Comparison of ENCODE assay signal across 10 mouse cellular contexts in genomic region chr11:84271948-84272347, GRCm38 (mm10).
DNase-seq lines count a peak whose midpoint lies in the region; ATAC-seq and TF ChIP-seq lines count a peak whose summit lies in the region.
"Had no signal": no experiment of that assay in that cellular context is flagged by ENCODE, and none has a peak within 500 bp of the region (broad histone marks: within the 10 kb centered on the region; RNA-seq: fewer than 3 reads in every experiment).

No protein-coding gene starts in this region.

- no peaks in the 10 kb centered on the region for H3K9me3 ChIP-seq in embryonic facial prominence, embryonic 13.5 days
- H3K9me3 ChIP-seq in hindbrain, embryonic 14.5 days (ENCODE audit: control insufficient read depth, low read length): no peaks in the 10 kb centered on the region
- no peaks in the 10 kb centered on the region for H3K9me3 ChIP-seq in midbrain, embryonic 16.5 days (replicated peaks; ENCODE audit: control insufficient read depth, low read length, poor library complexity, severe bottlenecking)
- no peaks in the 10 kb centered on the region for H3K9me3 ChIP-seq in intestine, embryonic 15.5 days
- H3K9me3 ChIP-seq: heart, embryonic 10.5 days had no signal

- no peak for ATAC-seq in embryonic facial prominence, embryonic 13.5 days (ENCODE audit: insufficient number of reproducible peaks, insufficient read depth, low FRiP score, low TSS enrichment, low read depth)
- ATAC-seq in hindbrain, embryonic 14.5 days (ENCODE audit: low FRiP score): no peak; the same call in 1 of the 2 replicates
- ATAC-seq in midbrain, embryonic 16.5 days: no peak
- ATAC-seq in intestine, embryonic 15.5 days: no peak
- ATAC-seq: inflammation-experienced regulatory T-cells, adult 6 months had no signal

- no peaks in the 10 kb centered on the region for H3K27me3 ChIP-seq in embryonic facial prominence, embryonic 13.5 days
- H3K27me3 ChIP-seq in hindbrain, embryonic 14.5 days (ENCODE audit: control insufficient read depth, insufficient read depth, low read length): no peaks in the 10 kb centered on the region
- H3K27me3 ChIP-seq in midbrain, embryonic 16.5 days (ENCODE audit: control insufficient read depth, insufficient read depth, low read depth, low read length): no peaks in the 10 kb centered on the region
- H3K27me3 ChIP-seq in cerebellum, adult 2 months (ENCODE audit: control insufficient read depth, insufficient read depth, low read length): no peaks in the 10 kb centered on the region; the same call in 1 of the 2 replicates
- no peaks in the 10 kb centered on the region for H3K27me3 ChIP-seq in intestine, embryonic 15.5 days (replicated peaks)

- H3K9ac ChIP-seq in embryonic facial prominence, embryonic 13.5 days: no peak overlapping the region
- 0 out of 2 replicates have a peak overlapping the region, but pooled peaks have one; percentile 24 for H3K9ac ChIP-seq in hindbrain, embryonic 14.5 days
- H3K9ac ChIP-seq in midbrain, embryonic 16.5 days (ENCODE audit: low read depth, low read length): no peak overlapping the region
- H3K9ac ChIP-seq in intestine, embryonic 15.5 days: no peak overlapping the region

- TF ChIP-seq CTCF in cerebellum, adult 2 months (IDR thresholded peaks at IDR 0.05; ENCODE audit: borderline replicate concordance, insufficient read depth, low read depth, low read length): no peak

- peaks cover 15% of the 10 kb centered on the region for H3K4me1 ChIP-seq in embryonic facial prominence, embryonic 13.5 days
- H3K4me1 ChIP-seq in hindbrain, embryonic 14.5 days (replicated peaks; ENCODE audit: control insufficient read depth, insufficient read depth, low read length): peaks cover 14% of the 10 kb centered on the region; the same call in 1 of the 2 replicates
- peaks cover 9% of the 10 kb centered on the region for H3K4me1 ChIP-seq in midbrain, embryonic 16.5 days (ENCODE audit: control insufficient read depth, insufficient read depth, low read length)
- H3K4me1 ChIP-seq in cerebellum, adult 2 months (ENCODE audit: control insufficient read depth, insufficient read depth, low read length): no peaks in the 10 kb centered on the region
- H3K4me1 ChIP-seq in intestine, embryonic 15.5 days (replicated peaks): no peaks in the 10 kb centered on the region

- no peak overlapping the region for H3K4me2 ChIP-seq in embryonic facial prominence, embryonic 13.5 days
- H3K4me2 ChIP-seq in hindbrain, embryonic 14.5 days (replicated peaks): peak overlapping the region; percentile 16; the same call in 1 of the 2 replicates
- no peak overlapping the region for H3K4me2 ChIP-seq in midbrain, embryonic 16.5 days (ENCODE audit: low read length)
- no peak overlapping the region for H3K4me2 ChIP-seq in intestine, embryonic 15.5 days (replicated peaks)

- 43% methylated on average over 10 of the region's 10 CpGs for WGBS in embryonic facial prominence, embryonic 13.5 days
- WGBS in hindbrain, embryonic 14.5 days: 25% methylated on average over 10 of the region's 10 CpGs
- WGBS in midbrain, embryonic 16.5 days: 22% methylated on average over 10 of the region's 10 CpGs
- WGBS in cerebellum, adult 2 months: 56% methylated on average over 10 of the region's 10 CpGs
- WGBS in intestine, embryonic 15.5 days: 90% methylated on average over 10 of the region's 10 CpGs

- no peak overlapping the region for H3K4me3 ChIP-seq in embryonic facial prominence, embryonic 13.5 days
- no peak overlapping the region for H3K4me3 ChIP-seq in hindbrain, embryonic 14.5 days (replicated peaks; ENCODE audit: low read length)
- H3K4me3 ChIP-seq in midbrain, embryonic 16.5 days (ENCODE audit: low read depth, low read length): no peak overlapping the region
- H3K4me3 ChIP-seq in cerebellum, adult 2 months (replicated peaks; ENCODE audit: insufficient read depth, low read depth, low read length): no peak overlapping the region
- no peak overlapping the region for H3K4me3 ChIP-seq in intestine, embryonic 15.5 days (replicated peaks)
- H3K4me3 ChIP-seq: heart, embryonic 10.5 days had no signal

- DNase-seq in brain, adult 2 months (ENCODE audit: low read depth, low spot score): peak; percentile 29
- DNase-seq in hindbrain, embryonic 14.5 days (ENCODE audit: low spot score): peak; percentile 55
- no peak for DNase-seq in cerebellum, adult 2 months
- no peak for DNase-seq in thymus, adult 18-20 months
- DNase-seq: thymus, adult 2 months had no signal

- no peak for TF ChIP-seq POLR2A in cerebellum, adult 2 months (IDR thresholded peaks at IDR 0.05; ENCODE audit: borderline replicate concordance, insufficient read depth, low read length)

- peaks cover 45% of the 10 kb centered on the region for H3K36me3 ChIP-seq in embryonic facial prominence, embryonic 13.5 days
- H3K36me3 ChIP-seq in hindbrain, embryonic 14.5 days (replicated peaks; ENCODE audit: control insufficient read depth, insufficient read depth): peaks cover 21% of the 10 kb centered on the region
- peaks cover 4% of the 10 kb centered on the region; the same call in 1 of the 2 replicates for H3K36me3 ChIP-seq in midbrain, embryonic 16.5 days (ENCODE audit: control insufficient read depth, insufficient read depth, low read length)
- peaks cover 15% of the 10 kb centered on the region for H3K36me3 ChIP-seq in intestine, embryonic 15.5 days

- peak overlapping the region; percentile 48; the same call in 1 of the 2 replicates for H3K27ac ChIP-seq in embryonic facial prominence, embryonic 13.5 days
- peak overlapping the region; percentile 78 for H3K27ac ChIP-seq in hindbrain, embryonic 14.5 days
- peak overlapping the region; percentile 59 for H3K27ac ChIP-seq in midbrain, embryonic 16.5 days (ENCODE audit: low read length)
- no peak overlapping the region for H3K27ac ChIP-seq in cerebellum, adult 2 months (ENCODE audit: insufficient read depth, low read length)
- no peak overlapping the region for H3K27ac ChIP-seq in intestine, embryonic 15.5 days
- H3K27ac ChIP-seq: heart, embryonic 10.5 days had no signal

Comparison
In these comparisons a context has a peak if more than half of its experiments do, and no peak if none do; other contexts are left out.
1. DNase-seq: peak in brain, adult 2 months (single experiment) and hindbrain, embryonic 14.5 days (single experiment); none in cerebellum, adult 2 months (0 of 2) and thymus, adult 18-20 months (0 of 2).
2. H3K27ac ChIP-seq: peak in embryonic facial prominence, embryonic 13.5 days (single experiment), hindbrain, embryonic 14.5 days (single experiment) and midbrain, embryonic 16.5 days (single experiment); none in cerebellum, adult 2 months (single experiment) and intestine, embryonic 15.5 days (single experiment).